Mouse (Mus musculus): Measurements from ENCODE around the gene Jade1.

GRCm38 (mm10) chr3:41591651-41592170, 36.2 kb downstream of the Jade1 start:
- no peak for TF ChIP-seq CTCF (IDR thresholded peaks at IDR 0.05; ENCODE audit: low read depth)
- TF ChIP-seq EP300 (IDR thresholded peaks at IDR 0.05; ENCODE audit: low read depth): no peak

All from heart, postnatal 0 days (tissue).